Mouse (Mus musculus) thymus, postnatal 0 days (tissue): ENCODE data around the gene Hk2. TPM values are rescaled to one million over a fixed set of nuclear protein-coding genes. Genes with fewer than 3 reads are reported as not detected.
"Not testable (repeated sequence)": the region's sequence is repeated elsewhere in the genome, so short reads cannot be mapped to it uniquely, and the experiment has no call there.

Experiments used
- DNase-seq: peaks from one replicate; pipeline ENCODE4 v3.0.0-alpha.2; 2015; ENCODE audit warnings: low spot score
- polyA plus RNA-seq: library from polyadenylated mRNA; unstranded; fragments of >200 nt; fragmentation: Nextera tagmentation; extraction: Ambion mirVana; gene quantifications from 2 replicates; pipeline ENCODE4 v1.2.1, GENCODE M21; 2015

Gene Hk2
- polyA plus RNA-seq, 1 experiment from 2014 or later = 5.2 TPM

DNA sequence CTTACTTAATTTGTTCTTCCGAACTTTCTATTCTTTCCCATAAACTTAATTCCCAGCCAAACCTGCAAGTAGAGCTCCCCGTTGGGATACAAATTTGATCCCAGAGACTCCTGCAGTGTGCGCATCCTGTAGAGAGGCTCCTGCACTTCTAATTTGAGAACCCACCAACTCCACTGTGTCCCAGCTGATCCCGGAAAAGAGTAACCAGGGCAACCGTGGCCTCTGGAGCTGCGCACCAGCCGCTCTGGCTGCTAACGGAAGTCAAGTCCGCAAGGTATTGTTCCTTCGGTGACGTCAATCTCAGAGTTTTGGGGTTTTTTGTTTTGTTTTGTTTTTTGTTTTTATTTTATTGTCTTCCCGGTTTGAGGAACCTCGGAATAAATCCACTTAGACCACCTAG is 79.6 kb downstream of the Hk2 start:
- no peak for DNase-seq

DNA sequence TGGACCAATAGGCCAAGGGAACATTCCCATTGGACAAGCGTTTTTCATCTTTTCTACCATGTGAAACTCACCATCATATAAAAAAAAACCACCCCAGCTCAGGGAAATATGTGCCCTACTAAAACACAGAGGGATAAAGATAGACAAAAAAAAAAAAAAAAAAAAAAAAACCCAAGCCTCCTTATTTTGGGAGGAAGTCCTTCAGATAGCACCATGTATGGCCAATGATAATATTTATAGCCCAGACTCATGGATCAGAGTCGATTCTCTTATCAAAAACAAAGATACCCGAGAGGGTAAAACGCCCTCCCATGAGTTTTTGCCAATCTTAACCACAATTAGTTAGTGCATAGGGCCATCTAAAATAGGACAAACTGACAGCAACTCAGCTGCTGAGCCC is 84.8 kb downstream of the Hk2 start:
- DNase-seq = no peak

DNA sequence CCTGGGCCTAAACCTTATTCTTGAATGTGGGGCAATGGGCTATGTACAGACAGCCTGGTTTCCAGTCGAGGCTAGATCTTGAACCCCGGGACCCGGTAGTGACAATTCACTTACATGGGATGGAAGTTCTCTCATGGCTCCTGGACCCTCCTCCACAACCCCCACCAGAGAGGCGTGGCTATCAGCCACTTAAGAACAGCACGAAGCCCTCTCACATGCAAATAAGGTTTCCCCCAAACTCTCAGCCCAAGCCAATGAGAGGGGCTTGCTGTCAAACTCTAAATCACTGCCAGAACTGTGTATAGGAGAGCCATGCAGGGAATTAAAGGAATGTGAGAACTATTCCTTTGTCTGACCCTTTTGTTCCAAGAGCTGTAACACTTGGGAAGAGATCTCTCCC is 85.7 kb downstream of the Hk2 start:
- not testable (repeated sequence) for DNase-seq

DNA sequence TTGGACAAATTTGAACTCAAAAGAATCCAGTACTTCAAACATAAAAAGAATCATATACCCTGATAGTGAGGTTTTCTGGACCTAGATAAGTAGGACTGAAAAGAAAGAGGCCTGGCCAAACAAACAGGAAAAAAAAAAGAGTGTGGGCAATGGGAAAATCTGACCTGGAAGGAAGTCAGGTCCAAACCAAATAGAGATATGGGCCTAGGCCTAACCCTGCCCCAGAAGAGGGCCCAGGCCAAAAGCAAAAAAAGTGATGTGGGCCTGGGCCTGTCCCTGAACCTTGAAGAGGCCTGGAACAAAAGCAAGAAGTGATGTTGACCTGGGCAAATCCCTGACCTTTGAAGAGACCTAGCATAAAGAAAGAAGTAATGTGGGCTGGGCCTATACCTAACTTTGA is 90.1 kb downstream of the Hk2 start:
- DNase-seq = no peak

DNA sequence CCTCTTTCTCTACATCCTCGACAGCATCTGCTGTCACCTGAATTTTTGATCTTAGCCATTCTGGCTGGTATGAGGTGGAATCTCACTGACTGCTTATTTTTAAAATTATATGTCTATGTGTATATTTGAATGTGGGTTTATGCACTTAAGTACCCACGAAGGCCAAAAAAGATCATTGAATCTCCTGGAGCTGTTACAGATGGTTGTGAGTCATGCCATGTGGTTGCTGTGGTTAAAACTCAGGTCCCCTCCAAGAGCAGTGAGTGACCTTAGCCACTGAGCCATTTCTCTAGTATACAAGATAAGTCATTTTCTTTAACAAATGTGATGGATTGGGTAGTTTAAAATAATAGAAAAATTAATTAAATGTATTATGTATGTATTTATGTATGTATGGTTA is 95.0 kb downstream of the Hk2 start:
- not testable (repeated sequence) for DNase-seq

DNA sequence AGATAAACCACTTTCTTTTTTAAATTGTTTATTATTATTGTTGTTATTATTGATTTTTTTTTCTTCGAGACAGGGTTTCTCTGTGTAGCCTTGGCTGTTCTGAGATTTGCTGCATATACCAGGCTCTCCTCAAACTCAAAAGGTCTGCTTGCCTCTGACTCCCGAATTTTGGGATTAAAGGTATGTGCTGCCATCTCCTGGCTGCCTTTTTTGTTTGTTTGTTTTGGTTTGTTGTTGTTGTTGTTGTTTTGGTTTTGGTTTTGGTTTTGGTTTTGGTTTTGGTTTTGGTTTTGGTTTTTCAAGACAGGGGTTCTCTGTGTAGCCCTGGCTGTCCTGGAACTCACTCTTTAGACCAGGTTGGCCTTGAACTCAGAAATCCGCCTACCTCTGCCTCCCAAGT is 96.6 kb downstream of the Hk2 start:
- not testable (repeated sequence) for DNase-seq

Other genes starting within 250 kb of the Hk2 start
- gene Pole4, start 69.1 kb downstream of the Hk2 start, polyA plus RNA-seq = 146 and 155 TPM in 2 replicates
- gene Sema4f, start 165.3 kb upstream of the Hk2 start, polyA plus RNA-seq = 1.3 and 1.4 TPM in 2 replicates
- gene M1ap, start 172.4 kb upstream of the Hk2 start, polyA plus RNA-seq = 0.81 and 1.5 TPM in 2 replicates